Mouse (Mus musculus) granulocyte monocyte progenitor cell, adult 5-6 weeks (primary cell): ENCODE results near the gene Pla2g4f. TPM values are rescaled to one million over a fixed set of nuclear protein-coding genes. Genes with fewer than 3 reads are reported as not detected.
A peak's percentile ranks its signal among the peaks of the same experiment; 100 is the strongest.

ENCODE experiments used
- ATAC-seq: replicated peaks from 2 replicates; pipeline ENCODE4 v1.8.0; 2016; ENCODE audit warnings: mild to moderate bottlenecking, moderate TSS enrichment, inconsistent platforms; ENCODE audit not compliant: poor library complexity, severe bottlenecking
- total RNA-seq, 2 experiments: library from RNA; stranded (forward) in 1 of 2; stranded (reverse) in 1 of 2; fragments of 200-712, 200-1000 nt in 1 of 2; fragments of >200 nt in 1 of 2; fragmentation: Nextera tagmentation in 1 of 2; gene quantifications; 2 replicates each; pipeline ENCODE4 v1.2.3; 2014 to 2017

Pla2g4f gene
- not detected in 2 replicates for total RNA-seq (2014; fragmentation: Nextera tagmentation)
- total RNA-seq (2017), result not detected in 2 replicates

- ATAC-seq, result no peak
Observed at GRCm38 (mm10) chr2:120313976-120314375, at the start of gene Pla2g4f. Gene Pla2g4f (minus strand): TSS chr2:120314165.

DNA sequence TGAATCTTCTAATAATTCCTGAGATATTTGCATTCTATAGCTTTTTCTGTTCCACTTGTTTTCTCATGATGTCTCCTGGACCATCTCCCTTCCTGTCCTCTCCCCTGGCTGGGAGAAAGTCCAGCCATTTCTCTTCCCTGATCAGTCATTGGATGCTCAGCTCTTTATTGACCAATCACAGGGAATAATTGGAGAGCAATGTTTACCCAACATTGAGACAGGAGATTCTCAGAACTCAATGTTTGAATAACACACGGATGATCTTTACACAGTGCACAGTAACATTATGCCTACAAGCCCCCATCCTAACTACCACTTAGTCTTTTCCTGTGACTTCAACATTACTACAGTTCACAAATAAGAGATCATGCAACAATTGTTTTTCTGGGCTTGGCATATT is 46.5 kb upstream of the Pla2g4f start:
- ATAC-seq, result no peak

DNA sequence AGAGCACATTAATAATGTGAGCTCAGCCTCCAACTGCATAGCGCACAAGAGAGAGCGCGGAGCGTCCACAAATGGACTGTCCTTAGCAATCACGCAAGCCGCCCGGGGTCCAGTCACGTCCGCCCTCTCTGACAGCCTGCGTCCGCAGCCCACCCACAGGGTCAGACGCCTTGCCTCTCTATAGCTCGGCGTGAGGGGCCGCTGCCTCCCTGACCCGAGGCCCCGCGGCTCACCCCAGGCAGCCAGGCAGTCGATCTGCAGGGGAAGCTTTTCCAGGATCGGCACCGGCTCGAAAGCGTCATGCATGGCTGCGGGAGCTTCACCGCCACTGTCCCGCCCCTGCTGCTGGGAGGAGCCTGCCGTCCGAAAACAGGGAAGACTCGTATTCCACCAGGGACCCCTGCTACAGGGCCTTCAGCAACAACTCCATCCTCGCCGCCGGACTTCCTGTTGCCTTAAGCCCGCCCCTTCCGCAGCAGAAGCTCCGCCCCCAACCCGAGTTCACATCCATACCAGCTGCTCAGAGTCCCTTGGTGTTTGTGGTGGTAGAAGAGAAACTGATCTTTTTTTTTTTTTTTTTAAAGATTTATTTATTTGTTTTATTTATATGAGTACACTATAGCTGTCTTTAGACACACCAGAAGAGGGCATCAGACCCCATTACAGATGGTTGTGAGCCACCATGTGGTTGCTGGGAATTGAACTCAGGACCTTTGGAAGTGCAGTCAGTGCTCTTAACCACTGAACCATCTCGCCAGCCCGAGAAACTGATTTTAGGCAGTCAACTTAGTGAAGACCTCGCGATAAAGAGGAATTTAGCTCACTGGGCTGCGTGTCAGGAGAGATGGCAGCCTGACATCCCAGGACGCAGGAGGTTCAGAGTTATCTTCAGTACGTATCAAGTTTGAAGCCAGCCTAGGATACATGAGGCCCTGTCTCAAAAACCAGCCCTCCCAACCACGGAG is 39.0 kb upstream of the Pla2g4f start, which contains the start of gene Vps39:
TSS of gene Vps39 (minus strand) at position 456 of the 965 bp plus-strand sequence.
- ATAC-seq, result peak; percentile 93

DNA sequence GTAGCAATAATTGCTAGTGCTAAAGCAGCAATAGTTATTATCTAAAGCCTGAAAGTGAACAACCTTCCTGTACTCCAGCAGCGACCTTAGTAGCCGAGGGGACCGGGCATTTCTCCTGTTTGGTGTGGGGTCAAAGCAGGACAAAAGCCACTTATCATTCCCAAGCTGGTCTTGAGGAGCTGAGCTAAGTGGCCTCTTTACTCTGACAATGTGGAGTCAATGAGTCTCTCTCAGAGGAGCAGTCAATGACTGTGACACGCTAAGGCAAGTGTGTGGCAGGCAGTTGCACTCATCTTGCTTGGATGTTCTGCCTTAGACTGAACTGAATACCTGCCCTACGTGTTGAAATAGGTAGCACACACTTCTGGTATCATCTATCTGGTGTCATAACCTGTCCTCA is 37.4 kb upstream of the Pla2g4f start:
- no peak for ATAC-seq

DNA sequence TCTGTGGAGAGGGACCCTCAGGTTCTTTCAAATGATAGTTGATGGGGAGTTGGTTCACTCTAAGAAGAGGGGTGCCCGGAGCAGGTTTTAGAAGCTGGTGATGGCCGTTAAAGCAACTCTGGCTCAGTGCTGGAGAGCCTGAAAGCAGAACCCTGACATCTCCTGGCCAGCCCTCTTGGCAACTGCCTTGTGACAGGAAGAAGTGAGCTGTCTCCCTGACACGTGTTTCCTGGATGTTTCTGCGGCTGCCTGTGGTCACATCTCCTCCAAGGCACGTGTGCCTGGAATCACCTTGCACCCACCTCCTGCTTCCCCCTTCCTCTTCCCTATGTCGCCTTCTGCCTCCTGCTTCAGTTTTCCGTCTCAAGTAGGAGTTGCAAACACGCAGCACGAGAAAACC is 34.2 kb upstream of the Pla2g4f start:
- peak; percentile 84 for ATAC-seq

DNA sequence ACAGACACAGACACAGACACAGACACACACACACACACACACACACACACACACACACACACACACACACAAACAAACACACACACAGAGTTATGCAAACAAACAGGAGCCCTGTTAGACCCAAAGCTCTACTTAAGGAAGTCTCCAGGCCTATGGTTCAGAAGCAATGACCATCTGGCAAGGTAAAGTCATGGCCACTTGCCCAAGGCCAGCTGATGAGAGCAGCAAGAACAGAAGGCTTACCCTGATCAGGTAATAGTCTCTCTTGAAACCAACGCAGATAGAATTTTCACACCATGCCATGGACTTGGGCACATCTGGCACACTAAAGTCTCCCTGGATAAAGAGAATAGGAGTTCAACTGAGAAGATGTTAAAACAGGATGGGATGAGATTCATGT is 27.8 kb upstream of the Pla2g4f start:
- ATAC-seq, result no peak

- ATAC-seq, result no peak
Observed at GRCm38 (mm10) chr2:120337886-120338285, 23.9 kb upstream of the Pla2g4f start.

GRCm38 (mm10) chr2:120331575-120331974 is 17.6 kb upstream of the Pla2g4f start:
- ATAC-seq, result no peak

DNA sequence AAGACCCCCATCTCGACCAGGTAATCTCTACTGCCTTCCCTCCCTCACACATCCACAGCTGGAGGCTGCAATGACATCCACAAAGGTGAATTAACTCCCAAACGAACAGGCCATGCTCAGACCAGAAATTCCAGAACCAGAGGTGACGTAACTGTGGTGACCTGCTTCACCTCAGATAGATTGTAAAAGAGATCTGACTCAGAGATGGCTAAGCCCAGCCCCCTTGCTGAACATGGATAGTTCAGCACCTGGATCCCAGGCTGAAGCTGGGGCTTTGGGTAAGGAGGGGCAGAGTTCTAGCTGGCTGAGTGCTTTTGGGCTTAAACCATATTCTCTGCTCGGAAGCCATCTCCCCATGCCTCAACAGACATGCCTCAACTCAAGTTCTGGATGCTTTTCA is 1.1 kb upstream of the Pla2g4f start:
- ATAC-seq, result no peak

DNA sequence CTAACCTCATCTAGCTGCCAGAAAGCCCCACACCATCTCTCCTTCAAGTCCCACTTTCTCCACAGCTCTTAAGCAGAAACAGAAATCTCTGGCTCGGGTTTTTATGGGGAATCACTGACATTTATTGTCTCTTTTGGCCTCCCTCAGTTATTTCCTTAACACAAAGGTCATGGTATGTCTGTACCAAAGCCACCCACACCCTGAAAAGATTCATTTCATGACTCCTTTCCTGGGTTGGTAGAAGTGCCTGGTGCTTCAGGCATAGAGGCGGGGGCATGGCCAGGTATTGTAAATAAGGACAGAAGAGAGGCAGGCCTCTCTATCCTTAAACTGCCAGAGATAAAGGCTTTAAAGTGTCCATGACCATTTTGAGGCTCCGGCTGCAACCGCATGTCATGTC is 522 bp upstream of the Pla2g4f start:
- no peak for ATAC-seq

GRCm38 (mm10) chr2:120312276-120312825 is 1.6 kb downstream of the Pla2g4f start:
- no peak for ATAC-seq

- no peak for ATAC-seq
Observed at GRCm38 (mm10) chr2:120304113-120304512, 9.9 kb downstream of the Pla2g4f start.

- ATAC-seq, result no peak
Observed at GRCm38 (mm10) chr2:120301076-120301475, 12.9 kb downstream of the Pla2g4f start.

DNA sequence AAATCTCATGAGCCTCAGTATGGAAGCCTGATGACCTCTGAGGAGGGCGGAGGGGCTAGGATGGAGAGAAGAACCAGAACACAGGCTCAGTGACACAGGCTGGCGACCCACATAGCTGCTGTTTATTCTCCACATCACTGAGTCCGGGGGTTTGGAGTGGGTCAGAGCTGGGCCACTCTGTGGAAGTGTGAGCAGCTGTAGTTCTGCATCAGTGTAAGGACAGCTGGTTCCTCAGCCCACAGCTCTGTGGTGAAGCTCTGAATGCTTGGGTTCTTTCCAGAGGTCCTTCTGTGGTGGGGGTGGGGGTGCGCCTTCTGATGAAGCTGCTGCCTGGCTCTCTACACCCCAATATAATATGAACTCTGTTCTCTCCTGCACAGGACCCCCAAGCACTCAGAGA is 14.1 kb downstream of the Pla2g4f start:
- ATAC-seq, result no peak

DNA sequence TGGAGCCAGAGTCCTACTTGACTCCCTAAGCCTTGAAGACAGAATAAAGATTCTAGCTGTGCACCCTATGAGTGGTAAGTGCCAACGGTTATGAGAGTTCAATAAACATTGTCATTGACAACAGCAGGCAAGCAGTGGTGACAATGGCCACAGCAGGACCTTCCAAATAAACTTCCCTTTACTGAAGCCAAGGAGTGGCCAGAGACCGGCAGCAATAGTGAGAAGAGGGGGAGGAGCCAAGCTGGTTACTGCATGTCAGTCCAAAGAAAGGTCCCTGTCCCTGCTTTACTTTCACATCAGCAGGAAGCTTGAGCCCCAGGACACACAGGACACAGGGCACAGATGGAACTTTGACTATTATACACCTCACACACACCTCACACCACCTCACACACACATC is 17.8 kb downstream of the Pla2g4f start:
- ATAC-seq, result peak; percentile 53

DNA sequence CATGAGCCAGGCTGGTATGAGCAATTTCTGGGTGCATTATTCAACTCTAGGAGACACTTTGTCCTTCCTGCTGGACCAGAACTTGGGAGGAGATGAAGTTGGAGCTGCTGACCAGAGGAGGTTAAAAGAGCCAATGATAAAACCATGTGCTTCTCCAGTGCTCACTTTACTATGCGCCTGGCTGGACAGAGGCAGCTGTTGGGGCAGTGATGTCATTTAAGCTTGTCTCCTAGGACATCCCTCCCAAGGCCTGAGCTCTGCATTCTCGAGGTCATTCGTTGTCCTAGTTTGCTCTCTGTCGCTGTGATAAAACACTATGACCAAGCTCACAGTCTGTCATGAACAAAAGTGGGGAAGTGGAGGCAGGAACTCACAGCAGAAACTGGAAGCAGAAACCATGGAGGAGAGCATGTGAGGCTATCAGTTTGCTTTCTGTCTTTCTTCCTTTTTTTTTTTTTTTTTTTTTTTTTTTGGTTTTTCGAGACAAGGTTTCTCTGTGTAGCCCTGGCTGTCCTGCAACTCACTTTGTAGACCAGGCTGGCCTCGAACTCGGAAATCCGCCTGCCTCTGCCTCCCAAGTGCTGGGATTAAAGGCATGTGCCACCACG is 22.4 kb downstream of the Pla2g4f start:
- no peak for ATAC-seq

DNA sequence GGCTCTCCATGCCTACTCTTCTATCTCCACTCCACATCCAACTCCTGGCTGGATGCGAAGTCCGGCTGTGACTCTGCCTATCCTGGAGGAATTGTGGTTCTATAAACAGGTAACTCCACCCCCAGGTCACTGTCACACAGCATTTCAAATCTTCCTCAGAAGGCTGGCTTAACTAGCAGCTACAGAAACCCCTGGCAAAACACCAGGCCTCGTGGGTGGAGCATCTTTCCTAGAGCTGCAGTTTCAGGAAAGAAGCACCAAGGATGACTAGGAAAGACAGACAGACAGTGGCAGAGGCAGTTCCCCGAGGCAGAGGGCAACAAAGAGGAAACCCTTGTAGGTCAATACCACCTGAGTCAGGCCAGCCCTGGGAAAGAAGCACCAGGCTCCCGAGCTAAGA is 25.0 kb downstream of the Pla2g4f start, which contains the start of gene Pla2g4d:
TSS of gene Pla2g4d (minus strand) at position 203 of the 400 bp plus-strand sequence.
- no peak for ATAC-seq

- no peak for ATAC-seq
Observed at GRCm38 (mm10) chr2:120288401-120288800, 25.6 kb downstream of the Pla2g4f start.

DNA sequence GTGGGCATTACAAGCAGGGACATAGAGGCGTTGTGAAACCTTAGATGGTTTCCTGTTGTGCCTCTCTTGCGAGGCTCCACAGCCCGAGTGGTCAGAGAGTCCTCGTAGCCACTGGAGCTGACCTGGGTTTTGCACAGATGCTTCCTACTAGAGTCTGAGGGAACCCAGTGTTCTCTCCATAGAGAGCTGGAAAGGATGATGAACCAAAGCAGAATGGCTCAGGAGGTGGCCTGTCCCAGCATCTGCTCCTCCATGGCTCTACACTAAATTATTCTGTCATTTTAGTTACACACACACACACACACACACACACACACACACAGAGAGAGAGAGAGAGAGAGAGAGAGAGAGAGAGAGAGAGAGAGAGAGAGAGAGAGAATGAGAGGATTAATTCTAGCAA is 28.3 kb downstream of the Pla2g4f start:
- 0 out of 2 replicates have a peak, but pooled peaks have one; percentile 9 for ATAC-seq

DNA sequence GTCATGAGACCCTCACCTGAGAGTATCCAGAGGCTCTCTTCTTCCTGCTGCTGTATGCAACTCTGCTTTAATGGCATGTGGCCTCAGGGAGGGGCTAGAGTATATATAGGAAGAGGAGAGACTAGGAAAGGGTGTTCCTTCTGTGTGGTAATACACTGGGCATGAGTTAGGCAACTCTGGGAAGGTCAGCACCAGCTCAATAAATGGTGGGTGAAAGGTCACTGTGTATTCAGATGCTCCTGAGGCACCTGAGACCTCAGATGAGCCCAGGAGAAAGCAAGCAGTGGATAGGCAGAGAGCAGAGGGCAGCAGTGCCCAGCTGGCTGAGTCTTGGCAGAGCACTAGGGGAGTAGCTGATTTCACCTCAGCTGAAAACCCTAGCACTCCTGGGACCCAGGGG is 29.3 kb downstream of the Pla2g4f start:
- ATAC-seq, result no peak

- ATAC-seq, result no peak
Observed at GRCm38 (mm10) chr2:120284094-120284493, 29.9 kb downstream of the Pla2g4f start.
